Mouse (Mus musculus): ENCODE measurements at regions not wholly inside any gene's neighbourhood (a gene's known extent, or its start where the extent isn't known, plus 50 kb on each side); places are given as distances from the start of the nearest gene placed in this dataset.

DNA sequence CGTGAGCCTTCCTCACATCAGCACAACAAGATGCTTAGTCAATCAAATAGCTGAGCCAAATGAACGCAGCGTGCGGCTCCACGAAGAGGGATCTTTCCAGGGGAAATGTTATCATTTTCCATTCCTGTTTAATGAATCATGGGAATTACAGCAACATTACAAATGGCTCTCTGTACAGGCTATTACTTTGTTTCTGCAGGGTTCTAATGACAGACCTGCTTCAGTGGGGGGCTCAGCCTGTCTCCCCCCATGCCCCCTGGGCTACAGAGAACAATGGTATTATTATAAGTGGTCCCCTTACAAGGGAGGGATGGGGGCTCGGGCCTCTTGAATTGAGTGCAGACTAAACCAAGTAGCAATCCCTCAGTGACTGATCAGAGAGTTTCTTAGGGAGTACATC lies 144.3 kb upstream of the Csf3r start:
- no peak for DNase-seq (ENCODE audit: low spot score in 2 of 2)

DNA sequence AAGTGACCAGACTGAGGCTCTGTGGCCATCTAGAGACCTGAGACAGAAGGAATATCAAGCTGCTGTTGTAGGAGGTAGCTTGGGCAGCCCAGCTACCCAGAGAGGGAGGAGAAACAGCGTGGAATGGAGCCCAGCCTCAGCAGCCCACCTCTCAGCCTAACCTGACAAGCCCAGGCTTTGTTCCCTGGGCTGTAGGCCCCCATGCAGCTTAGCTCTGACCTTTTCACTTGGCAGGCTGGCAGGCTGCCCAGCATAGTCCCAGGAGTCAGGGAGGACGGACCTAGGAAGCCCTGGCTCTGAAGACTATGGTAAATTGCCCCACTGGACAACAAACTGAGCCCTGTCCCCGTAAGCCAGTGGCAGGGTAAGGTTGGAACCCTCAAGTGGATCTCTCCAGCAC lies 141.8 kb upstream of the Csf3r start:
- DNase-seq (ENCODE audit: low spot score in 2 of 2), result no peak

DNA sequence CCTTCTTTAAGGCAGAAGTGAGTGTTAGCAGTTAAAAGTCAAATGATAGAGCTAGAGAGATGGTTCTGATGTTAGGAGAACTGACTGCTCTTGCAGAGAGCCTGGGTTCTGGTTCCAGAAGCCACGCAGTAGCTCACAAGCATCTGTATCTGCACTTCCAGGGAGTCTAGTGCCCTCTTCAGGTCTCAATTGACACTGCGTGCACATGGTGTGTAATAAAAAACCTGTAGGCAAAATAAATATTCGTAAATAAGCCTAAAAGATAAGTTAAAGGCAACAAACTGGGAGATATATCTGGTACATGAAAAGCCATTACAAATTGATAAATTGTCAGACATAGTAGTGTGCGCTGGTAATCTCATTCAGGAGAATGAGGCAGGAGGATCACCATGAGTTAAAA lies 133.8 kb upstream of the Csf3r start:
- no peak for DNase-seq (ENCODE audit: low spot score in 2 of 2)

DNA sequence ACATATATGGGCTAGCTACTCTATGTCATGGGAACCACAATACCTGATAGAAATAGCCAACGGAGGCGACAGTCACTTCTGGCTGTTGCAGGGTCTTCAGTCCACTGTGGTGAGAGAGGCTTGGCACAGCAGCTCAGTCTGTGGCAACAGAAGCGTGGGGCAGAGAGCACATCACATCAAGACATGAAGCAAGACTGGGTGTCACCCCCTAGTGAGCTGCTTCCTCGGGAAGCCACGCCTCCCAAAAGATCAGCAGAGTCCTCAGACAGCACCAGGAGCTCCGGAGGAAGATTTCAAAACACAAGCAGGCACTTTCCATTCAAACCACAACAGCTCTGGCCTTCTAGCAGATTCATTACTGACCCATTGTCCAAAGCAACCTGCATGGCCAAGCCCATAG lies 131.2 kb upstream of the Csf3r start:
- DNase-seq (ENCODE audit: low spot score in 2 of 2), result no peak

DNA sequence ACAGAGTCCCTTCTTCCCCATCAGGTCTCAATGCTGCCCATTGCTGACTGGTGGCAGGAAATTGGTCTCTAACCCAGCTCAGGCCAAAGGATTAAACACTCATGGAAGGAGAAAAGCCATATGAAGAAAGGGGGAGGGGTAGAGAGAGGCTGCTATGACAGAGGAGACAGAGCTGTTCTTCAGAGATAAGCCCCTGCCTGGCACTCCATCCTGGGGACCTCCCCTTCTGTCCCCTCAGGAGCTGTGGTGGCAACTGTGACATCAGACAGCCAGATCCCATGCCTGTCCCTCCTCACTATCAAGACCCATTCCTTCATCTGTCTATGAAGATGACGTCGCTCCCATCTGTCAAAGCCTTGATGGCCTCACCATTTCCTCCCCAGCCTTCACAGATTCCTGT lies 126.6 kb upstream of the Csf3r start:
- DNase-seq (ENCODE audit: low spot score in 2 of 2), result no peak

DNA sequence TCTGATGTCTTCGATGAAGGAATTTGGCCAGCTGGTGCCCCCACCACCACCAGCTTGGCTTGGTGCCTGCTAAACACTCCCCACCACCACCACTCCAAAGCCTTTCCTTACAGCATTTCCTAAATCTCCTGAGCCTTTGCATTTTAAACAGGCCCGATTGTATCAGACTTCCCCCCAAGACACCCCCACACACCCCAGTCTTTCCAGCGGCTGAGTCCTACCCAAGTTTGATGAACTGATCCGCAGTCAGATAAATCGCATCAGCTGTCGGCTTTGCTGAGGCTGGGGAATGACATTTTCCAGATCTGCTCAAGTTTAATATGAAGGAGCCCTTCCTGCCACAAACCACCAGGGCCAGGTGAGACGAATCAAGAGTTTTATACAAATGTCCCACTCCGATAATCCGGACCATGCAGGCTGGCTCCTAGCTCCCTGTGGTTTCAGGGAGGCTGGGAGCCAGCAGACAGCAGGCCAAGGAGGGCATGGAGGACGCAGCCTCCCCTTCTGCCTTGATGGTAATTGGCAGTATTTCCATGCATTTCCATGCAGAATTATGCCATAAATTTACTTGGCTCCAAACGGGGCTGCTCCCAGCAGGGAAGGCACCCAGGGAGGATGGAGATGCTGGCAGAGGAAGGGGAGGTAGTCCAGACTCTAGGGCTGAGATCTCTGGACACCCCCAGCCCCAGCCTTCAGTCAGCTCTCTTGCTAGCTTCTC lies 125.6 kb upstream of the Csf3r start:
- no peak for DNase-seq (ENCODE audit: low spot score in 2 of 2)

DNA sequence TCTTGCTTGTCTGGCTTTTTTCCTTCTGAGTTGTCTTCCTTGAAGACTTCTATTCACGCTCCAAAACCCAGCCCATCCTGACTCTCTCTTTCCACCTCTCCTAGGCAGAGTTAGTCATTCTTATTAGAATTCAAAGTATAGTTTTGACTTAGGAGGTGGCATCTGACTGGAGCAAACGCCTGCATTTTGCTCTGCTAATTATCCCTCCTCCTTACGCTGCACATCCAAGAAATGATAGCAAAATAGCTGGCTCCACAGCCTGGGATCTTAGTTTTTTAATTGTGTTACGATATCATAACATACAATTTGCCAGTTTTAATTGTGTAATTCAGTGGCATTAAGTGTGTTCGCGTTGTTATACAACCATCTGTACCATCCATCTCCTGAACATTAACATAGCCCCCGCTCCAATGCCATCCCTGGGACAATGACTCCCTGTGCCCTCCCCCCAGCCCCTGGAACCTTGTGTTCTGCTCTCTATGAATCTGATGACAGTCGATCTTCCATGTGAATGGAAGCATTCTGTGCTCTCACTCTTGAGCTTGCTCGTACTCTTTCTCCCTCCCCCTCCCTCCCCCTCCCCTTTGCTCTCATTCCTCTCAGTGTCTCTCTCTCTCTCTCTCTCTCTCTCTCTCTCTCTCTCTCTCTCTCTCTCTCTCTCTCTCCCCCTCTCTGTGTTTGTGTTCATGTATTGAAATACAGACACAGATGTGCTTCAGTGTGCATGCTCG lies 122.6 kb upstream of the Csf3r start:
- DNase-seq (ENCODE audit: low spot score in 2 of 2), result no peak

DNA sequence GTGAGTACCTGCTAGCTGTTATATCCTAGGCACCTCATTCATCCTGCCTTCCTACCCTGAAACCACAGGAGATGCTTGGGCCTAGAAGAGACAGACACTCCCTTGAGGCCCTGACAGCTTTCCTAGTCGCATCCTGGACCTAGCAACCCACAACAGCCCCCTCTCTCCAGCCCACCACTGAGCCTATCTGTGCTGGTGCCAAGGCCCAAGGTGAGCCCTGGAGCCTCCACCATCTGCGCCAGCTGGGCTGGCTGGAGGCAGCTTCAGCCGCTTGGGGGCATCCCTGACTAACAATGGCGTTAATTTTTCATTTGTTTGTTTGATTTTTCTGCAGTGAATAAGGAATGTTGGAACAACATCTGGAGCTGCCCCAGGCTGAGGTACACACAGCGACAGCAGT lies 118.1 kb upstream of the Csf3r start:
- no peak for DNase-seq (ENCODE audit: low spot score in 2 of 2)

DNA sequence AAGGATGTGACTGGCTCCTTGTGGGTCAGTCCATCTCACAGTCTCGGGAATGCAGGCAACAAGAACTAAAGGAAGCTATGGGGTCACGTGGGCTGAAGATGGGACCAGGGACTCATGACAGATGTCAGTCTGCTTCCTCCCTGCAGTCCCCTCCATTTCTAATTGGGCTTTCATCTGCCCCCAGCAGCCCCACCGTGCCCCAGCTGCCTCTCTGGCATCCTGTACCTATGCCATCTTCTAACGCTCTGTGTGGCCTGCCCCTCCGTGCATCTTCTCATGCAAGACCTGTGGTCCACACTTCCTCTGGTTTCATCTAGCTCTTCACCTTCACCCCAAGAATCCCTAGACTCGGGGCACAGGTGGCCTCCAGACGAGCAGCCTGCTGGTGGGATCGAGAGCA lies 115.4 kb upstream of the Csf3r start:
- DNase-seq (ENCODE audit: low spot score in 2 of 2), result no peak

DNA sequence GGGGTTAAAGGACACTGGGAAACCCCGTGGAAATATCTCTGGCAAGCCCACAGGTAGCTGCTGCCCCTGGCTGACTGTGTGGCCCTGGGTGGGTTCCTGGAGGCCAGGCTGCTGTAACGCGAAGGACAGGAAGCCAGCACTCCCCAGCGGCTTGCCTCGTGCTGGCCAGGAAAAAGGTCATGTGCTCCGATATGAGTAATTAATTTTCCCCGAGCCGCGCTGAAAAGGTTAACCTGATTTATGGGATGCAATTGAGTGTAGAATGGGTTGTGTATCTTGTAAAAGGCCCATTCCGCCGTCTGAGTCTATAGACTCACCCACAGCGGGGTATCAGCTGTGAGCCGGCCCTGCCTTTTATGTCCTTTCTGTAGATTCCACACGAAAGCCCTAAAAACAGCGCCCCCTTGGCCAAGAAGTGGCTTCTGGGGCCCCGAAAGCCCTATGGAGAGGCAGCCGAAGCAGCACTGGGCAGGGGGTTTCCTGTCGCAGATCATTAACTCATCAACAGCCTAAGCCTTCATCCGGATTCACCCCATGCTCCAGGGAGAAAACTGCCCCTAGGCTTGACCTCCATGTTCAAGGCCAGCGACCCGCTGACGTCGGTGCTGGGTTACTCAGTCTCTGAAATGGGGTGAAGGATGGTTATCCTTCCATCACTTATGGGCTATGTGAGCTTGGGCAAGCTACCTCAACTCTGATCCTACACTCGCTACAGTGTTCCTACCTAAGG lies 112.6 kb upstream of the Csf3r start:
- no peak for DNase-seq (ENCODE audit: low spot score in 2 of 2)

DNA sequence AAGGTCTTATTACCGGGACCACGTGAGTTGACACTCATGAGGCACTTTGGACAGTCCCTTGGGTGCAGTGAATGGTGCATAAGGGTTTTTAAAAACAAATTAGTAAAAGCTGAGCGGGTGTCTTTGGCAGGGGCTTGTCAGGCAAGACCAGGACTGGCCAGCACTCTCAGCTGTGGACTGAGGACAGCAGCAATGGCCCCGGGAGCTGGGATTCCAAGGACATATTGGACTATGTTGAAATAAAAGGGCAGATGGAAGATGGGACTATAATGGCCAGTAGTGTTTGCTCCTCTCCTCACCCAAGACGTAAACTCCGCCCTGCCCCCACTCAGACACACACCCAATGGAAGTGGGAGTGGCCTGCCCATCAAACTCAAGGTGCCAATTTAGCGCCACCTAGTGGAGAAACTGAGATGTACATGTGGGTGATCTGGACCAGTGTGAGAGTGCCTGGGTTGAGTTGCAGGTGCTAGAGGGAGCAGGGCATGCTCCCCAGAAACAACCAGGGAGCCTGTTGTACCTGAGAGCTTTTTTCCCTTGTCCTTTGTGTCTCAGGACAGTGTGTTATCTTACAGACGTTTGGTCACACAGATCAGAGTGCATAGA lies 111.8 kb upstream of the Csf3r start:
- peak; percentile 22 to 31 for DNase-seq (ENCODE audit: low spot score in 2 of 2)

DNA sequence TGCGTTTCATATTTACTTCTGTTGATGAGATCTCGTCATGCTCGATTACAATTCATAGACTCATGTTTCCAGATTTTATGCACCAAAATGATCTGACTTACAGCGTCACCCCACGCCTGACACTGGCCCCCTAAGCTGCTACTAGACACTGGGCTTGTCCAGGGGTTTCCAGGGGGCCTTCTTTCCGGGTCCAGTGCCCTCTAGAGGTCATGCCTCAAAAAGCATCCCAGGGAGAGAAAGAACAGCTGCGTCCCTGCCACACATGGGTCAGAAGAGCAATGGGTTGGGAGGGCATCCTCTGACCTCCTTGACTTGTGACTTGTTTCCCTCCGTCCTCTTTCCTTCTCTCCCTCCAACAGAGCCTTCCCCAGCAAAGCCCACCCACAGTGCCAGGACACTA lies 109.2 kb upstream of the Csf3r start:
- DNase-seq (ENCODE audit: low spot score in 2 of 2), result no peak

DNA sequence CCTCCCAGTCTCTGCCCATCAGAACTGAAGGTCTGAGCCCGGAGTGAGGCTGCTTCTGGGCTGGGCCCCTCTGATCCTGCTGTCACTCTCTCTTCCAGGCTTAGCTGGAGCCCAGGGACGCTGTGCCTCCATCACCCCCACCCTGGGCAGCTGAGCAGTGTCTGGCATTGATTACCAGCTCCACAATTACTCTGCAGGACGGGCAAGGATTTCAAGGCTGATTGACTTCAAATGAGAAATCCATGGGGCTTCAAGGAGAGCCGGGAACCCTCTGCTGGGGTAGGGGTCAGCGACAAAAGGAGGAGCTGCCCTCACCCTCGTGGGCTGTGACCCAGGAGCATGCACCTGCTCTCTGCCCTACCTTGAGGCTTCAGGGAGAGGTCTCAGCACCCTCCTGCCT lies 107.1 kb upstream of the Csf3r start:
- DNase-seq (ENCODE audit: low spot score in 2 of 2), result no peak

DNA sequence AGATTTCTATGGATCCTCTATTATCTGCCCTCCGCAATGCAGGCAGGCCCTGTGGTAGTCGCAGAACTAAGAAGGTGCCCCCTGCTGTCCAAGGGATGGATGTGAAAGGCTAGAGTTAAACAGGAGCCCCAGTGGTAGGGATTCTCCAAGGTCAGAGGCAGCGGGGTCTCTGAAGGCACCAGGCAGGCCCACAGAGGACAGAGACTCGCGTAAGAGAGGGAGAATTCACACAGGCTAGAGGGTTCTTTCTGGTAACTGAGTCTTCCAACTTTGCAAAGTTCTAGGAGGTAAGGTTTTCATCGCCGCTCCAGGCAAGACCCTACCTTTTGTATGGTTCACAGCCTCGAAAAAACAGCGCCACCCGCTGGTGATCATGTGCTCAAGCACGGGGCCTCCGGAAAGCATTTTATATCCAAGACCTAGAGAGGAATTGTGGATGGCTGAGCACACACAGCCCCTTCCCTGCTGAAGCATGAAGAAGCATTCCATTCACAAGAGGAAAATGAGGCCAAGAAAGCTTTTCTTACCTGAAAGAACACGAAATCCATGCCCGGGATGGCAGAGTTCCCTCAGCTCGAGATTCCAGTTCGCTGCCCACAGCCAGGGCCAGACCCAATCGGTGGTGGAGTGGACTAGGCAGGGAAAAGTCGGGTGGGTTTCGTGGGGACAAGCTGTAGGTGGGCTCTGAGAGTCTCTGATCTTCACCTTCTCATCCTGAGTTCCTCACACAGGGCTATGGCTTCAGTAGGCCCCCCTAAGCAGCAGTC lies 102.6 kb upstream of the Csf3r start:
- peak; percentile 17 to 20 for DNase-seq (ENCODE audit: low spot score in 2 of 2)

DNA sequence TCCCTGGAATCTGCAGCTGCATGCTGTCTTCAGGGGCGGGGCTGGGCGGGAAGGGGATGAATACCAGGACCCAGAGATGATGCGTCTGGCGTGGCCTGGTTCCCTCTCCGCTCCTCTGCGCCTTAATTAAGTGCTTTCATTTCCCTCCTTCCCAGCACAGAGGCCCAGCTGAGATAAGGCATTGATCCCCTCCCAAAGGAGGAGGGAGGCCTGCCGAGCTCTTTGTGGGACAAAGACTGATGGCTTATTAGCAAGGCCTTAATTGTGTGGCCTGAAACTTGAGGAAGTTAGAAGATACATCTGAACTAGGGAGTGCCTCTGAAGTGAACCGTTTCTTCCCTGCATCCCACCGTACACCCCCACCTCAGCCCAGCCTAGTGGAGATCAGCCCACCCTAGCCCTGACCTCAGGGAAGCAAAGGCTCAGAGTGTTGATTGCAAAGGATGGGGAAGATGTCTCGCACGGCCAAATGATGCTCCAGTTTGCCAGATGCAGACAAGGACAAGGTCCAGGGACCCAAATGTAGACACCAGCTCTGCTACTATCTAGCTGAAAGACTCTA lies 102.0 kb upstream of the Csf3r start:
- DNase-seq (ENCODE audit: low spot score in 2 of 2), result no peak

DNA sequence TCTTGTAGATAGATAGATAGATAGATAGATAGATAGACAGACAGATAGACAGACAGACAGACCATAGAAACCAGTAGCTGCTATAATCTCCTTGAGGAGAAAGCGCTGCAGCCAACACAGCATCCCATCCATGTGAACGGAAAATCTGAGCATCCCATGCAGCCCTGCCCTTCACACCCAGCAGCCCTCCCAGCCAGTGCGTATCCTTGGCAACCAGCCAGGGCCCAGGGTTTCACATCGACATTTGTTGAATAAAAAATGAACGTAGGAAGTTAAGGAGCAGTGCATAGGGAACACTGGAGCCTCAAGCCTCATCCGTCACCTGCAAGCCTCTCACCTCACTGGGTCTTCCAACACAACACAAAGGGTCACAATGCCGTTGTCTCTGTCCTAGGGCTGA lies 101.1 kb upstream of the Csf3r start:
- DNase-seq (ENCODE audit: low spot score in 2 of 2), result no peak

DNA sequence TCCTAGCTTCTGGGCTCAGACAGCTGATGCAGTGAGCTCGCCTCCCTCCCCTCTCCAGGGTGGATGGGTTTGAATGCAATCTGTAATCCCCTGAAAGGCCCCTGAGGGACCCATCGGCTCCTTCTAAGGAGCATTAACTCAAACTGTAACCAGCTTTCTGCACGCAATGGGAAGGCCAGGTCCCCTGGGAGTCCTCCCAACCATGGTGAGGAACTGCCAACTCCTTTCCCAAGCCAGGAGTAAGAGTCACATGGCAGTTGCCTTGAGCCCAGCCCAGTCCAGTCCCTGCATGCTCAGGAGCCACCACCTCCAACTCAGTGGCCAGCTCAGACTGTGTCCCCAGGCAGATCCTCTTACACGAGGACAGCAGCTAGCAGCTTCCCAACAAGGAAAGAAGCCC lies 96.2 kb upstream of the Csf3r start:
- DNase-seq (ENCODE audit: low spot score in 2 of 2), result no peak

DNA sequence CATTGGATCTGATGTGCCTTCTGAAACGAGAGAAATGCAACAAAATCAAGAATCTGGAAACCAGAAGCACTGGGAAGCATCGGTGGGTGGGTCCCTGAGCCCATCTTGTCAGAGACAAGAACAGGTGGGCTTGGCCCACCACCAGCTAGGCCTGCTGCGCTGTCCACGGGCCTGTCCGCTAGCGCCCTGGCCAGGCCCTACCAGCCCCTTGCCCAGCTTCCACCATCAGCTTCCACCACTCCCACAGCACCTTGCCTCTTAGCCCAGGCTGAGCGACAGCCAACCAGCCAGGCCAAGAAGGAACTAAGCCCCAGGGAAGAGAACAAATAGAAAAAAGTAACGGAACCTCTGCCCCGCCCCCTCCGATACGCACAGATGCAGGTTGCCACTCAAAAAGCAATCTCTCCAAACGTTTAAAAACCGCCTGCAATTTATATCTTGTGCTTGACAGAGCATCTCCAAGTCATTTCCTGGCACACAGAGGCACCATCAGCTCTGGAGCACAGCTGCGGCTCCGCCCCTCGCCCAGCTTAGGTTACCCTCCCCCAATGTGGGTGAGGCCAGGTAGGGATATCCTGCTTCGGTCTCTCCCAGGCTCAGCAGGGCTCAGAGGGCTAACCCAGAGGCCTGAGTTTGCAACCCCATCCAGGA lies 95.1 kb upstream of the Csf3r start:
- no peak for DNase-seq (ENCODE audit: low spot score in 2 of 2)

DNA sequence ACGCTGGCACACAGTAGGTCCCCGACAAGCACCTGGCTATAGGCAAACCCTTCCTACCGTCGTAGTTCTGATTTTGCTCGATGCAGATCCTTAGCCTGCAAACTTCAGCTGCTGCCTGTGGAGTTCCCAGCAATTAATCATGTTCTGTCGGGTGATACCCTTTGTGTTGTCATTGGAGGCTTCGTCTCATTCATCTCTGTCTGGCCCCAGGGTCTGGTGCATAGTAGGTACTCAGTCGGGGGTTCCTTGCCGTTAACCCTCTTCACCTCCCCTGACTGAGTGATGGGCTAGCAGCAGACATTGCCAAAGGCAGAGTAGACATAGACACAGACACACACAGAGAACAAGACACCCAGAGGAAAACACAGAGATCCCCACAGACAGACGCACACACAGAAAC lies 93.6 kb upstream of the Csf3r start:
- DNase-seq (ENCODE audit: low spot score in 2 of 2), result no peak

DNA sequence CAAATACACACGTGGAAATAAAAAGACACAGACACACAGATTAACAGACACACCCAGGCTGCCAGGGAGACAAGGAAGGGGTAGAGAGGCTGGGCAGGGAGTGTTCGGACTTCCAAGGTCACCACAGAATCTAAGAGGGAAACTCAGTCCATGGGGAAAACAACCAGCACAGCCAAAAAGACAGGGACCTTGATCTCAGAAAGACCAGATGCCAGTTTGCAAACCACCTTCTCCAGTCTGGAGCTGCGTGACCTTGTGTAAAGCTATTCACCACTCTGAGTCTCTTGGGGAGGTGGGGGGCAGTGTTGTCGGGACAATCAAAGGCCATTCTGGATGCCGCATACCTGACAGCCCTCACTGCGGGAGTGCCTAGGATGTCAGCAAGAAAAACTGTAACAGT lies 93.0 kb upstream of the Csf3r start:
- no peak for DNase-seq (ENCODE audit: low spot score in 2 of 2)

Measured in frontal cortex, postnatal 25 days (tissue).